Mouse (Mus musculus): ENCODE measurements at regions not wholly inside any gene's neighbourhood (a gene's known extent, or its start where the extent isn't known, plus 50 kb on each side); places are given as distances from the start of the nearest gene placed in this dataset.
"Not testable (repeated sequence)": the region's sequence is repeated elsewhere in the genome, so short reads cannot be mapped to it uniquely, and the experiment has no call there.

DNA sequence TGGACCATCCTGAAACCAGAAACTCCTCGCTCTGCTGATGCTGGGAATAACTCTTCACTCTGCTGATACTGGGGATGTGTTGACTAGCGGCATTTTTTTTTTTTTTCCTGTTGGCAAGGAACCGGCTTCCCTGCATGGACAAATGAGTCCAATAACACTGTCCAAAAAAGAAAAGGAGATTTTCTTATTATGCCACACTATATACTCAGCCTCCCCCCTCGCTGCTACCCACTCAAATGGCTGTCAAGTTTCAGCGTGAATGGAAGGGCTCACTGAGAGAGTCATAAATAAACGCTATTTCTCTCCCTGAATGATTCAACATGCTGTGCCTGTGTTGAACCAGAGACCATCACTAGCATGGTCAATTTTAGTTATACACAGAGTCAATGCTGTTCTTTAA lies 489.2 kb upstream of the Arid1b start:
- ATAC-seq (replicated peaks; ENCODE audit: low FRiP score, low TSS enrichment, poor library complexity, severe bottlenecking) = no peak

GRCm38 (mm10) chr17:4509506-4509905 lies 484.6 kb upstream of the Arid1b start:
- no peak for ATAC-seq (replicated peaks; ENCODE audit: low FRiP score, low TSS enrichment, poor library complexity, severe bottlenecking)

GRCm38 (mm10) chr17:4516141-4516540 lies 478.0 kb upstream of the Arid1b start:
- ATAC-seq (replicated peaks; ENCODE audit: low FRiP score, low TSS enrichment, poor library complexity, severe bottlenecking) = no peak

- ATAC-seq (replicated peaks; ENCODE audit: low FRiP score, low TSS enrichment, poor library complexity, severe bottlenecking) = no peak
Measured at GRCm38 (mm10) chr17:4516846-4517245, 477.3 kb upstream of the Arid1b start.

GRCm38 (mm10) chr17:4521031-4521430 lies 473.1 kb upstream of the Arid1b start:
- no peak for ATAC-seq (replicated peaks; ENCODE audit: low FRiP score, low TSS enrichment, poor library complexity, severe bottlenecking)

GRCm38 (mm10) chr17:4526466-4526865 lies 467.7 kb upstream of the Arid1b start:
- no peak for ATAC-seq (replicated peaks; ENCODE audit: low FRiP score, low TSS enrichment, poor library complexity, severe bottlenecking)

- ATAC-seq (replicated peaks; ENCODE audit: low FRiP score, low TSS enrichment, poor library complexity, severe bottlenecking) = no peak
Measured at GRCm38 (mm10) chr17:4532126-4532525, 462.0 kb upstream of the Arid1b start.

GRCm38 (mm10) chr17:4540435-4540834 lies 453.7 kb upstream of the Arid1b start:
- no peak for ATAC-seq (replicated peaks; ENCODE audit: low FRiP score, low TSS enrichment, poor library complexity, severe bottlenecking)

DNA sequence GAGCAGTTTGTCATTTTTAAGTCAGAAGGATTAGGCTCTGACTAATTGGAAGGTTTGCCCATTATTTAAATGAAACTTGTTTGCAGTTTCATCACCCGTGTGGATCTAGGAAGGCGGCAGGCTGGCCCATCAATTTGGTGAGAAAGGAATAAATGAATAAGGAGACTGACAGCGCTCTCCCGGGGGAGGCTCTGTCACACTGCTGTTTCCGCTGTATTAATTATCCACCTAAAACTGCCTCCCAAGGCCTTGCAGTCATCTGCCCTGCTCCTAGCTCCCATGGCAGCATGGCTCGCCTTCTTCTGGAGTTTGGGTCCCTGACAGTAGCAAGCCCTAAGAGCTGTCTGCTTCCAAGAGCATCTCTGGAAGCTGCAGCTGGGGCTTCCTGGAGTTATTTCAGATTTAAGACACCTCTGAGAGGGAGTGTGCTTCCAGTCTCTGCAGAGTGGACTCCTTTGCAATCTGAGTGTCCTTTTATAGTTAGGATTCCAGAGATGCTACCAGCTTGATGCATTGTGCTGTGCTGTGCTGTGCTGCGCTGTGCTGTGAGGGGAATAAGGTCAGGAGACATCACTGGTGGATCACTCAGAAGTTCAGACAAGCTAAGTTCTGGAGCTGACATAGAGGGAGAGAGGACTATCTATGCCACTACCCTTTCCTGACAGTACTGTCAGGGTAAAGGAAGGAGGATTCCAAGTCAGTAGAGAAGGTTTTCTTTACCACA lies 452.9 kb upstream of the Arid1b start:
- ATAC-seq (replicated peaks; ENCODE audit: low FRiP score, low TSS enrichment, poor library complexity, severe bottlenecking) = no peak

- ATAC-seq (replicated peaks; ENCODE audit: low FRiP score, low TSS enrichment, poor library complexity, severe bottlenecking) = no peak
Measured at GRCm38 (mm10) chr17:4546579-4546978, 447.6 kb upstream of the Arid1b start.

GRCm38 (mm10) chr17:4553026-4553425 lies 441.1 kb upstream of the Arid1b start:
- not testable (repeated sequence) for ATAC-seq (replicated peaks; ENCODE audit: low FRiP score, low TSS enrichment, poor library complexity, severe bottlenecking)

DNA sequence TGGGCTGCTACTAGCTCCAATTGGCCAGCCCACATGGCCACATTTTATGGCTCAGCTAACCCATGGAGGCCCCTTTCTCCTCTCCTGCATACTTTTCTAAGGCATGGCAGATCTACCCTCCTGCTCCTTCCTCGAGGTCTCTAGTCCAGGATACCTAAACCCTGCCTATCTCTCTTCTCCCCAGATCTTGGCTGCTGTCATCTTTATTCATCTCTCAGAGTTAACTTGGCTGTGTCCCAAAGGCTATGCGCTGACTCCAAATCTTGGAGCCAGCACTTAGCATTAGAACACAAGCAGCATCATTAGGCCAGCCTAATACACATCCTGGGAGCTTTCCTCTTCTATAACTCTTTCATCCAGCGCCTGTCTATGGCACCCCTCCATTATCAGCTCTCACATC lies 430.5 kb upstream of the Arid1b start:
- no peak for ATAC-seq (replicated peaks; ENCODE audit: low FRiP score, low TSS enrichment, poor library complexity, severe bottlenecking)

DNA sequence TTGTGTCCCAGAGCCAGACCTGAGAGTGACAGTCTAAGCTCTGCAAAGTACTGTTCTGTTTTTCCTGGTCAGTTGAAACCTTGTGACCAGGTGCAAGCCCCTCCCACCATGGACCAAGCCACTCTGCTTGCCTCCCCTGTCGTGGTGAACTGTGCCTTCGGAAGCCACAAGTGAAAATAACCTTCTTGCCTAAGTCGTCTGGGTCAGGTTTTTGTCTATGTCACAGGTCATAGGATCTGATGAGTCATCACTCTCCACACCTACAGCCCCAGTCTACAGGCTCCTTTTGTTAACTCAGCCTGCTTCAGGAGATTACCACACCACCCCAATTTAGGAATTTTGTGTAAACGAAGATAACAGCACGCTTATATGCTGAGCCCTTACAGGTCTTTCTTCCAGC lies 417.2 kb upstream of the Arid1b start:
- no peak for ATAC-seq (replicated peaks; ENCODE audit: low FRiP score, low TSS enrichment, poor library complexity, severe bottlenecking)

- ATAC-seq (replicated peaks; ENCODE audit: low FRiP score, low TSS enrichment, poor library complexity, severe bottlenecking) = no peak
Measured at GRCm38 (mm10) chr17:4581851-4582250, 412.3 kb upstream of the Arid1b start.

- ATAC-seq (replicated peaks; ENCODE audit: low FRiP score, low TSS enrichment, poor library complexity, severe bottlenecking) = no peak
Measured at GRCm38 (mm10) chr17:4610481-4610880, 383.7 kb upstream of the Arid1b start.

DNA sequence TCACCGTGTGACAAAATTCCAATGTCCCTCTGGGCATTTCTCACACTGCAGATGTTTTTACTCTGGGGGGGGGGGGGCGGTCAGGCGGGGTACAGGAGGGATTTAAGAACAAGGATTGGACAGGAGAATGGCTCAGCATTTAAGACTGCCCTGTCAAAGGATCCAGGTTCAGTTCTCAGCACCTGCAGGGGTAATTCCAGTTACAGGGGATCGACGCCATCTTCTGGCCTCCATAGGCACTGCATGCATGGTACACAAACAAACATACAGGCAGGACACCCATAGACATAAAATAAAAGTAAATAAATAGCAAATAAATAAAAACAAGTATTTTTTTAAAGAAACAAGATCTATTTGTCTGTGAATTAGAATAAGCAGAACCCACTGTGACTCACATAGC lies 383.1 kb upstream of the Arid1b start:
- no peak for ATAC-seq (replicated peaks; ENCODE audit: low FRiP score, low TSS enrichment, poor library complexity, severe bottlenecking)

DNA sequence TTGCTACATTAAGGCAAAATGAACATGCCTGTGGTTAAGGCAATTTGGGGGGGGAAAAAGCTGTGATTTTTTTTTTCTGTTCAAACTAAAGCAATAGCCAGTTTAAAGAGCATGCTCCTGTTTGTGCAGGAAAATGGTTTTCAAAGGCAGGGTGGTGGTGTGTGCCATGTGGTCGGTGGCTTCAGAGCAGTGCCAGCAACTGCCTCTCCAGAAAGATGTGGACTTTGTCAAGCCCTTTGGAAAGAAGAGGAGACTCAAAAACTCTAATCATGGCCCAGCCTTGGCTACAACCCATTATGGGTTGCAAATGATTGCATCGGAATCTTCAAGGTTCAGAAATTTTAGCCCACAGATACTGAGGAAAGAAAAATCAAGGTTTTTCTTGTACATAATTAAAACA lies 382.4 kb upstream of the Arid1b start:
- ATAC-seq (replicated peaks; ENCODE audit: low FRiP score, low TSS enrichment, poor library complexity, severe bottlenecking) = no peak

- no peak for ATAC-seq (replicated peaks; ENCODE audit: low FRiP score, low TSS enrichment, poor library complexity, severe bottlenecking)
Measured at GRCm38 (mm10) chr17:4612136-4612535, 382.0 kb upstream of the Arid1b start.

GRCm38 (mm10) chr17:4612741-4613140 lies 381.4 kb upstream of the Arid1b start:
- ATAC-seq (replicated peaks; ENCODE audit: low FRiP score, low TSS enrichment, poor library complexity, severe bottlenecking) = no peak

- ATAC-seq (replicated peaks; ENCODE audit: low FRiP score, low TSS enrichment, poor library complexity, severe bottlenecking) = no peak
Measured at GRCm38 (mm10) chr17:4620361-4620760, 373.8 kb upstream of the Arid1b start.

- not testable (repeated sequence) for ATAC-seq (replicated peaks; ENCODE audit: low FRiP score, low TSS enrichment, poor library complexity, severe bottlenecking)
Measured at GRCm38 (mm10) chr17:4626126-4626525, 368.0 kb upstream of the Arid1b start.

- ATAC-seq (replicated peaks; ENCODE audit: low FRiP score, low TSS enrichment, poor library complexity, severe bottlenecking) = no peak
Measured at GRCm38 (mm10) chr17:4627542-4627941, 366.6 kb upstream of the Arid1b start.

Measured in megakaryocyte-erythroid progenitor cell, adult 5-6 weeks (primary cell).